Mouse (Mus musculus) CH12.LX (cell line): Measurements from ENCODE around the gene Rab3d.

Experiments
- CTCF ChIP-seq, 2 experiments: IDR thresholded peaks in 1 of 2; conservative IDR thresholded peaks in 1 of 2; 2 replicates each; pipeline ENCODE4 v1.5.1; 2011 to 2012; ENCODE audit warnings: low read depth in 2 of 2, low read length in 2 of 2, improper control_type of control experiment in 1 of 2, inconsistent platforms in 1 of 2, mild to moderate bottlenecking in 1 of 2, moderate library complexity in 1 of 2
- GABPA ChIP-seq: IDR thresholded peaks from 2 replicates; pipeline ENCODE4 v1.6.1; 2012; ENCODE audit warnings: low read depth, low read length, improper control_type of control experiment, inconsistent platforms; ENCODE audit not compliant: insufficient replicate concordance
- JUND ChIP-seq: conservative IDR thresholded peaks from 2 replicates; pipeline ENCODE4 v1.6.1; 2011; ENCODE audit warnings: low read depth, low read length, improper control_type of control experiment
- POLR2A ChIP-seq: IDR thresholded peaks from 2 replicates; pipeline ENCODE4 v1.6.1; 2011; ENCODE audit warnings: low read depth, mild to moderate bottlenecking, improper control_type of control experiment, low read length
- SMC3 ChIP-seq: IDR thresholded peaks from 2 replicates; pipeline ENCODE4 v1.6.1; 2011; ENCODE audit warnings: low read depth, low read length, improper control_type of control experiment
- TCF12 ChIP-seq: IDR thresholded peaks from 2 replicates; pipeline ENCODE4 v1.6.1; 2014; ENCODE audit warnings: low read depth, mild to moderate bottlenecking, inconsistent platforms, low read length, improper control_type of control experiment
- ZC3H11A ChIP-seq: IDR thresholded peaks from 2 replicates; pipeline ENCODE4 v1.6.1; 2012; ENCODE audit warnings: low read depth, mild to moderate bottlenecking, inconsistent platforms, low read length, improper control_type of control experiment

- TF ChIP-seq ZC3H11A, result no peak
- no peak for TF ChIP-seq CTCF (conservative IDR thresholded peaks at IDR 0.05 in 1 of 2, IDR thresholded peaks at IDR 0.05 in 1 of 2; ENCODE audit: low read depth in 2 of 2, low read length in 2 of 2)
- TF ChIP-seq POLR2A, result no peak
- no peak for TF ChIP-seq GABPA
- no peak for TF ChIP-seq JUND
- no peak for TF ChIP-seq TCF12
- TF ChIP-seq SMC3, result no peak
Measured at GRCm38 (mm10) chr9:21944267-21944666, 26.3 kb upstream of the Rab3d start.
